In the genomic region with DNA sequence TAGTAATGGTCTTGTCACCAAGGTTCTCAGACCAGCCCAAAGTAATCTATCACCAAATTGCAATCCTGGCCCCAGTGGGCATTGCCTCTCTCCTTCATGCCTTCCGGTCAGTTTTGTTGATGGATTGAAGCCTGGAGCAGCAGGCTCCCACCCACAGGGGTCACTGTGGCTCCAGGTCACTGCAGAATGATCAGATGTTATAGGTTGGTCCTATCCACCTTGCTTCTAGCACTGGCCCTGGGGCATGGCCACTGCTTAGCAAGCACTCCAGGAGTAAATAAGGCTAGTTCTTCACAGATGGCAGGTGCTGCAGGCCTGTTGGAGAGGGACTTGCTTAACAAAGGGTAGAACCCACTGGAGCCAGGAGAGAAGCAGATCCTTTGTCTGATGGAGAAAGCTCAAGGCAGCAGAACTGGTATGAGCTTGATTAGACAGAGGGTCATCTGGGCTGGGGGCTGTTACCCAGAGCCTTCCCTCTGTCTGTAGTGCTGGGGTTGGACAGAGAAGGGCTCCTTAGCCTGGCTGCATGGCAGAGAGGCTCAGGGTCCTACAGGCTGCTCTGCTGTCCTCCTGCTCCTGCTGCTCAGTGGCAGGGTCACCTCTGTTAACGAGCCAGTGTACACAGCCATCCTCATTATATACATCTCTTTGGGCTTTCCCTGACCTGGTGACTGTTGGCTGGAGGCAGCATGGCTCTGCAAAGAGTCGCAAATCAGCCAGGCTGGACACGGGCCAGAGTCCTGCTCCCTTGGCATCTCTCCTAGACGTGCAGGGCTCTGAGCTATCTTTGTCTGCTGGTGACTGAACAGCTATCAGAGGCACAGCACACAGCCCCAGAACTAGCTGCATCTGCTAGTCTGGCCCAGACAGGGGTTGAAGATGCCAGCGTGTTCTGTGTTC, we compare ENCODE assay signal across 8 mouse cellular contexts. TPM values are rescaled to one million over a fixed set of nuclear protein-coding genes. Genes with fewer than 3 reads are reported as not detected.
DNase-seq lines count a peak whose midpoint lies in the region; ATAC-seq lines count a peak whose summit lies in the region.

No protein-coding gene starts in this region.

- no peaks in the 10 kb centered on the region for H3K36me3 ChIP-seq in lung, embryonic 16.5 days (ENCODE audit: control insufficient read depth, insufficient read depth, low read length)

- peaks cover 3% of the 10 kb centered on the region for H3K9me3 ChIP-seq in lung, embryonic 16.5 days (ENCODE audit: control insufficient read depth, low read length)

- no peak overlapping the region for H3K27ac ChIP-seq in lung, embryonic 16.5 days (ENCODE audit: low read length)

- H3K4me1 ChIP-seq in lung, embryonic 16.5 days (replicated peaks; ENCODE audit: control insufficient read depth, insufficient read depth, low read length), result peaks cover 2% of the 10 kb centered on the region

- intact Hi-C loops in heart, postnatal 25 days (cut with DNase I), result no loop called here

- no peak overlapping the region for H3K4me2 ChIP-seq in lung, embryonic 16.5 days (ENCODE audit: low read depth, low read length)

- WGBS in lung, embryonic 16.5 days, result 37% methylated on average over 6 of the region's 6 CpGs

- peak; percentile 40 for DNase-seq in MN1 (ENCODE audit: low spot score)
- peak; percentile 89 for DNase-seq in cerebellum, adult 11 months
- peak; percentile 50 to 82 for DNase-seq in frontal cortex, adult 2 months (ENCODE audit: extremely low spot score in 1 of 2, low spot score in 1 of 2)
- peak; percentile 50 for DNase-seq in heart, postnatal 25 days (ENCODE audit: low spot score)
- DNase-seq in kidney, postnatal 4 days, result peak; percentile 63 to 69
- peak; percentile 88 to 89 for DNase-seq in right cerebral cortex, postnatal 10 days (ENCODE audit: low spot score in 2 of 2)

- H3K4me3 ChIP-seq in lung, embryonic 16.5 days (ENCODE audit: low read length), result no peak overlapping the region

- peak; percentile 78 for ATAC-seq in lung, embryonic 16.5 days (ENCODE audit: low read depth)
- no peak for ATAC-seq in megakaryocyte, adult 5-6 weeks (ENCODE audit: poor library complexity, severe bottlenecking)

- no peaks in the 10 kb centered on the region for H3K27me3 ChIP-seq in lung, embryonic 16.5 days (ENCODE audit: control insufficient read depth, insufficient read depth, low read depth, low read length)

- H3K9ac ChIP-seq in lung, embryonic 16.5 days (ENCODE audit: low read length), result no peak overlapping the region

RNA-seq across cellular contexts. Expression of a gene that starts 41.1 kb away (rescaled TPM):
- polyA plus RNA-seq in frontal cortex, adult 2 months (2012; rRNA removed), result 45.6 and 61.1 TPM in 2 replicates
- total RNA-seq in heart, postnatal 25 days (2021), result not detected
- 0.08 TPM in 1 of 2 replicates, not detected in the other for polyA plus RNA-seq in lung, embryonic 16.5 days (2015; fragmentation: Nextera tagmentation; extraction: Ambion mirVana)
- total RNA-seq in megakaryocyte, adult 5-6 weeks (2015), result not detected in 2 replicates
- total RNA-seq in megakaryocyte, adult 5-6 weeks (2017), result not detected in 2 replicates
